Mouse (Mus musculus) intestine, embryonic 15.5 days (tissue): Measurements from ENCODE around the gene Gm7030. TPM values are rescaled to one million over a fixed set of nuclear protein-coding genes. Genes with fewer than 3 reads are reported as not detected.
"Not testable (repeated sequence)": the region's sequence is repeated elsewhere in the genome, so short reads cannot be mapped to it uniquely, and the experiment has no call there.

ENCODE experiments used
- ATAC-seq: fragments of 200-750 bp; cut with Nextera tagmentation; 2 replicates; pipeline ENCODE4 v1.8.0; 2017; ENCODE audit warnings: moderate TSS enrichment, moderate library complexity
- H3K27ac ChIP-seq: fragments of 300-500 bp; sonication (generic); 2 replicates; pipeline ENCODE4 v1.5.1; 2015; ENCODE audit warnings: mild to moderate bottlenecking, inconsistent platforms
- H3K27me3 ChIP-seq: fragments of 300-500 bp; sonication (generic); replicated peaks from 2 replicates; pipeline ENCODE4 v1.6.1; 2015; ENCODE audit warnings: inconsistent platforms
- H3K36me3 ChIP-seq: fragments of 300-500 bp; sonication (generic); 2 replicates; pipeline ENCODE4 v1.6.1; 2015; ENCODE audit warnings: inconsistent platforms
- H3K4me1 ChIP-seq: fragments of 300-500 bp; sonication (generic); replicated peaks from 2 replicates; pipeline ENCODE4 v1.6.1; 2015; ENCODE audit warnings: inconsistent platforms
- H3K4me2 ChIP-seq: fragments of 300-500 bp; sonication (generic); replicated peaks from 2 replicates; pipeline ENCODE4 v1.6.1; 2015; ENCODE audit warnings: mild to moderate bottlenecking, inconsistent platforms
- H3K4me3 ChIP-seq: fragments of 300-500 bp; sonication (generic); replicated peaks from 2 replicates; pipeline ENCODE4 v1.5.1; 2015; ENCODE audit warnings: inconsistent platforms
- H3K9ac ChIP-seq: fragments of 300-500 bp; sonication (generic); 2 replicates; pipeline ENCODE4 v1.6.1; 2015; ENCODE audit warnings: inconsistent platforms
- H3K9me3 ChIP-seq: fragments of 300-500 bp; sonication (generic); 2 replicates; pipeline ENCODE4 v1.6.1; 2016; ENCODE audit warnings: inconsistent platforms
- WGBS: fragments of 180-500 bp; shearing (Covaris S2); methylation state at CpG from one replicate; pipeline ENCODE4 v1.1.7; 2015; 5-methylcytosine and 5-hydroxymethylcytosine counted together
- polyA plus RNA-seq: library from polyadenylated mRNA; unstranded; fragments of >200 nt; fragmentation: Nextera tagmentation; extraction: Ambion mirVana; gene quantifications from 2 replicates; pipeline ENCODE4 v1.2.1, GENCODE M21; 2015

Gene Gm7030
- polyA plus RNA-seq, 1 experiment from 2014 or later: 1.4 TPM

GRCm38 (mm10) chr17:36124111-36124510, 5.1 kb downstream of the Gm7030 start:
- H3K4me1 ChIP-seq, H3K36me3 ChIP-seq, H3K9ac ChIP-seq, H3K4me2 ChIP-seq, ATAC-seq, H3K9me3 ChIP-seq, H3K27me3 ChIP-seq, H3K4me3 ChIP-seq, H3K27ac ChIP-seq: not testable (repeated sequence)
- 73% methylated on average over 3 of the region's 3 CpGs for WGBS

- Histone ChIP-seq H3K27me3 (peaks cover 14% of the 10 kb centered on the region), H3K4me3 (0 out of 2 replicates have a peak within 1 kb of the TSS, but pooled peaks have one; percentile 6), H3K4me2 (peak within 1 kb of the TSS; percentile 50)
- H3K9ac ChIP-seq, H3K36me3 ChIP-seq, H3K4me1 ChIP-seq, H3K27ac ChIP-seq, H3K9me3 ChIP-seq: not testable (repeated sequence)
- WGBS: 4% methylated on average over 8 of the region's 8 CpGs
- peak; percentile 86 for ATAC-seq
These were observed 7.7 kb downstream of the Gm7030 start, which contains the start of gene Gm19684 for GRCm38 (mm10) chr17:36121352-36122020. Gm19684 (plus strand) TSS chr17:36121678.

DNA sequence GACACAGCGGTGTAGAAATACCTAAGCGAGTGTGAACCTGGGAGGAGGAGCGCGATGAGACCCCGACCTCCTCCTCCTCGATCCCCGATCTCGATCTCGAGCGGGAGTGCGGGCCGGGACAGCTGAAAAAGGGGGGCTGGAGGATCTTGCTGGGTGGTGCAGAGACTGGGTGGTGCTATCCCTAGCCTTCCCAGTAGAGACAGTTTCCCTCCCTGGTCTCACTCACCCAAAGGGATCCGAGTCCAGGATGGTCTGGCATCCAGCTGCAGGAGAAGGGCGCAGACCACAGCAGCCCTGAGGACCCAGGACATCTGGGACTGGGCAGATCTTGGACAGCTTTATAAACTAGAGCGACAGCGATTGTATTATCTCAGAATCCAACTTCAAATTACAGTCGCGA, 8.4 kb downstream of the Gm7030 start:
- not testable (repeated sequence) for H3K9ac ChIP-seq, H3K36me3 ChIP-seq, H3K27ac ChIP-seq, H3K9me3 ChIP-seq, H3K4me1 ChIP-seq
- peak; percentile 53; the same call in 1 of the 2 replicates for ATAC-seq
- WGBS: 24% methylated on average over 18 of the region's 18 CpGs
- Histone ChIP-seq H3K4me2 (peak overlapping the region; percentile 50), H3K4me3 (0 out of 2 replicates have a peak overlapping the region, but pooled peaks have one; percentile 1), H3K27me3 (peaks cover 14% of the 10 kb centered on the region)

DNA sequence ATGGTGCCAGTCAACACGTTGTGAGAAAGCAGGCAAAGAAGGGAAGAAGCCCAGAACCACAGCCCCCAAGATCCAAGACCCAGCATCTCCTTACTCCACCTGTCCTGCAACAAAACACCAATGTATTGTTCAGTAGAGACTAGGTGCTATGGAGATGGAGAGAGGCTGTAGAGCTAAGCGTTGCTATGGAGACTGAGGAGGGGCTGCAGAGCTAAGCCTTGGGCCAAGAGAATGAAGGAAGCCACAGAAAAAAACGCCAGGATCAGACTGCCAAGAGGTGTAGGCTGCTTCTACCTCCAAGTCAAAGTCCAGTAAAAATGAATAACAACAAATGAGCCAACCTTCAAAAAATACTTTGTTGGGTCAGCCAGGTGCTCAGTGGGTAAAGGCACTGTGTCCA, 12.7 kb downstream of the Gm7030 start:
- H3K9ac ChIP-seq, H3K36me3 ChIP-seq, H3K4me3 ChIP-seq, H3K9me3 ChIP-seq, ATAC-seq, H3K4me2 ChIP-seq, H3K27ac ChIP-seq, H3K4me1 ChIP-seq: not testable (repeated sequence)
- WGBS: 33% methylated on average over 3 of the region's 3 CpGs
- peaks cover 16% of the 10 kb centered on the region for H3K27me3 ChIP-seq

- H3K4me1 ChIP-seq, H3K9me3 ChIP-seq, H3K4me3 ChIP-seq, H3K36me3 ChIP-seq, H3K4me2 ChIP-seq, H3K27ac ChIP-seq, H3K9ac ChIP-seq: not testable (repeated sequence)
- H3K27me3 ChIP-seq: peaks cover 23% of the 10 kb centered on the region
- WGBS: 14% methylated on average over 6 of the region's 6 CpGs
- ATAC-seq: peak; percentile 64; the same call in 1 of the 2 replicates
These were observed 15.1 kb downstream of the Gm7030 start for GRCm38 (mm10) chr17:36113979-36114593.

DNA sequence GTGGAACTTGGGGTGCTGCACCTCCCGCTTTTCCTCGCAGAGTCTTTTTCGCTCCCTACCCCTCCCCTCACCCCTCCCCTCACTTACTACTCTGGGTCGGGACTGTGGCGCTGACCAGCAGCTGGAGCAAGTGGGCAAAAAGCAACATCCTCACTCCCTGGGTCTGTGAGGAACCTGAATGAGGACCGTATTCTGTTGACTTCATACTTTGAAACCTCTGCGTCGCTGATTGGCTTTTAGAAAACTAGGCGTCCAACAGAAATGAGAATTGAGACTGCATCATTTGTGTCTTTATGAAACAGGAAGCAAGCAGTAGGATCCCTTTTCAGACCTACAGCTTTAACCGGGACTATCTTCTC, 17.7 kb downstream of the Gm7030 start:
- Histone ChIP-seq H3K27me3 (peaks cover 20% of the 10 kb centered on the region), H3K4me3 (peak overlapping the region; percentile 39), H3K4me2 (peak overlapping the region; percentile 84)
- not testable (repeated sequence) for H3K9me3 ChIP-seq, H3K36me3 ChIP-seq, H3K9ac ChIP-seq, H3K27ac ChIP-seq, H3K4me1 ChIP-seq
- peak; percentile 61 for ATAC-seq
- WGBS: 1% methylated on average over 10 of the region's 10 CpGs

- not testable (repeated sequence) for H3K36me3 ChIP-seq, H3K9ac ChIP-seq, H3K9me3 ChIP-seq, H3K4me1 ChIP-seq, H3K27ac ChIP-seq
- peak overlapping the region; percentile 39 for H3K4me3 ChIP-seq
- H3K4me2 ChIP-seq: peak overlapping the region; percentile 84
- WGBS: 1% methylated on average over 57 of the region's 57 CpGs
- peak; percentile 75 for ATAC-seq
- H3K27me3 ChIP-seq: peaks cover 20% of the 10 kb centered on the region
These were observed 18.4 kb downstream of the Gm7030 start for GRCm38 (mm10) chr17:36110641-36111509.

DNA sequence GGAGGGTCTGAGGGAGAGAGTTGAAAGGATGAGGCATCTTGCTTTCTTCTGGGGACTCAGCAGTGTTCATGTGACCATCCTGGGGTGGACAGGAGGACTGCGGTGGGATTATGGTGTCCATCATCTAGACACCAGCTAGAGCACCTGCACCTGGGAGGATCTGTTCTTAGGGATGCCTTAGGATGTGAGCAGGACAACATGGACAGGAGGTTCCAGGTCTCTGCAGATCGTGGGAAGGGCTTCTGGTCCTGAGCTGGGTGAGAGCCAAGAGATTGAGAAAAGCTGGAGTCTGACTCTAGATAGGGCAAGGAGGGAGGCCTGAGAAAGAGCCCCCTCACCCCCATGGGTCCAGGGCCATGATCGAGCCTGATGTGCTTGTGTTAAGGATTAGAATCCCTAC, 19.1 kb downstream of the Gm7030 start:
- H3K27me3 ChIP-seq: peaks cover 20% of the 10 kb centered on the region
- not testable (repeated sequence) for H3K9ac ChIP-seq, H3K9me3 ChIP-seq, H3K4me3 ChIP-seq, ATAC-seq, H3K36me3 ChIP-seq, H3K4me1 ChIP-seq, H3K4me2 ChIP-seq, H3K27ac ChIP-seq
- 43% methylated on average over 3 of the region's 3 CpGs for WGBS

GRCm38 (mm10) chr17:36102091-36102490, 27.1 kb downstream of the Gm7030 start:
- H3K9me3 ChIP-seq, H3K4me3 ChIP-seq, H3K27me3 ChIP-seq, H3K9ac ChIP-seq, H3K36me3 ChIP-seq, ATAC-seq, H3K27ac ChIP-seq, H3K4me1 ChIP-seq, H3K4me2 ChIP-seq: not testable (repeated sequence)
- 89% methylated on average over 12 of the region's 12 CpGs for WGBS

DNA sequence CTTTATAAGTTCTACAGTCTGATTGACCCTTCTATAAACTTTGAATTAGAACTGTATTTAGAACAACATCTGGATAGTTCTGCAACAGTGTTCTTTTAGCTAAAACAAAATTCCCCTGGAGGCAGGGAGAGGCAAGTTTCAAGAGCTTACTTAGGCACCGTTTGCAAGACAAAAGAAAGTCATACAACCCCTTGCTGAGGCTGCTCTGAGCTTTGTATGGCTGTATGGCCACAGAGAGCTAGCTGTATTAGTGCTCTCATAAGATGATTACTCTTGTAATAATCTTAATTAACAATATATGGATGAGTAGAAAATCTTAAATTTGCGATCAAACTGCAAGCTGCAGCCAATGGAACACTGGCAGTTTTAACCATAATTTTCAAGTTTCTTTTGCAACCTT, 29.6 kb downstream of the Gm7030 start:
- whole genome bisulfite sequencing: 60% methylated on average over 2 of the region's 2 CpGs
- not testable (repeated sequence) for H3K4me2 ChIP-seq, H3K27ac ChIP-seq, H3K9me3 ChIP-seq, H3K27me3 ChIP-seq, H3K4me1 ChIP-seq, H3K4me3 ChIP-seq, H3K36me3 ChIP-seq, H3K9ac ChIP-seq, ATAC-seq

DNA sequence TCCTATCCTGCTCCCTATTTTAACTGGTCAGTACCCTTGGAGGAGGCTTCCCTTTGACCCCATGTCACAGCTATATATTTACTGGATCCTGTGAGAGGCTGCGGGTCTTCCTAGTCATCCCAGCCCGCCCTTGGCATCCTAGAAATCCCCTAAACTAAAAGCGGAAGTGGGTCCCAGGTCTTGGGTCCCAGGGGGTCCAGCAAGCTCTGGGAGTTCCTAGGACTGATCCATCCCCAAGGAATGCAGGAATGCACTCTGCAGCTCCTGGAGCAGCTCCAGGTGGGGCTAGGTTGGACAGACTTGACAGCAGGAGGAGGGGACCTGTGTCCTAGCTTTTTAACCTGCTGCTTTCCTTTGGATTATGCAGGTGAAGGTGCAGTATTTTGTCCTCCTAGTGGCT, 35.3 kb downstream of the Gm7030 start:
- H3K4me2 ChIP-seq: no peak overlapping the region
- no peak overlapping the region for H3K27ac ChIP-seq
- no peak overlapping the region for H3K9ac ChIP-seq
- no peaks in the 10 kb centered on the region for H3K4me1 ChIP-seq
- no peaks in the 10 kb centered on the region for H3K9me3 ChIP-seq
- H3K27me3 ChIP-seq: no peaks in the 10 kb centered on the region
- 19% methylated on average over 3 of the region's 3 CpGs for WGBS
- ATAC-seq: no peak
- H3K36me3 ChIP-seq: no peaks in the 10 kb centered on the region
- H3K4me3 ChIP-seq: no peak overlapping the region

GRCm38 (mm10) chr17:36092520-36092919, 36.7 kb downstream of the Gm7030 start:
- ATAC-seq, H3K4me1 ChIP-seq, H3K27me3 ChIP-seq, H3K4me2 ChIP-seq, H3K4me3 ChIP-seq, H3K9ac ChIP-seq, H3K27ac ChIP-seq, H3K9me3 ChIP-seq, H3K36me3 ChIP-seq: not testable (repeated sequence)
